Mouse (Mus musculus) limb, embryonic 11.5 days (tissue): ENCODE results near the gene Hic1. TPM values are rescaled to one million over a fixed set of nuclear protein-coding genes. Genes with fewer than 3 reads are reported as not detected.

ENCODE experiments used
- ATAC-seq: fragments of 200-750 bp; cut with Nextera tagmentation; 2 replicates; pipeline ENCODE4 v1.8.0; 2017; ENCODE audit warnings: low read depth; ENCODE audit not compliant: insufficient number of reproducible peaks, low FRiP score, low TSS enrichment
- DNase-seq: peaks from one replicate; pipeline ENCODE4 v3.0.0-alpha.2; 2015; ENCODE audit warnings: low spot score
- H3K27ac ChIP-seq: fragments of 300-500 bp; sonication (generic); replicated peaks from 2 replicates; pipeline ENCODE4 v1.5.1; 2014; ENCODE audit warnings: low read depth, mild to moderate bottlenecking, low read length
- H3K27me3 ChIP-seq: fragments of 300-500 bp; sonication (generic); 2 replicates; pipeline ENCODE4 v1.6.1; 2014; ENCODE audit warnings: mild to moderate bottlenecking, low read length, mixed read lengths; ENCODE audit not compliant: control insufficient read depth, insufficient read depth
- H3K36me3 ChIP-seq: fragments of 300-500 bp; sonication (generic); 2 replicates; pipeline ENCODE4 v1.6.1; 2014; ENCODE audit warnings: mild to moderate bottlenecking, low read length, moderate library complexity, mixed read lengths; ENCODE audit not compliant: control insufficient read depth, insufficient read depth
- H3K4me1 ChIP-seq: fragments of 300-500 bp; sonication (generic); 2 replicates; pipeline ENCODE4 v1.6.1; 2014; ENCODE audit warnings: low read length, mixed read lengths; ENCODE audit not compliant: control insufficient read depth, insufficient read depth
- H3K4me2 ChIP-seq: fragments of 300-500 bp; sonication (generic); 2 replicates; pipeline ENCODE4 v1.6.1; 2014; ENCODE audit warnings: low read depth, mild to moderate bottlenecking, moderate library complexity; ENCODE audit not compliant: severe bottlenecking
- H3K4me3 ChIP-seq: fragments of 300-500 bp; sonication (generic); 2 replicates; pipeline ENCODE4 v1.5.1; 2014; ENCODE audit warnings: low read depth, low read length
- H3K9ac ChIP-seq: fragments of 300-500 bp; sonication (generic); 2 replicates; pipeline ENCODE4 v1.6.1; 2014; ENCODE audit warnings: mild to moderate bottlenecking, low read length
- H3K9me3 ChIP-seq: fragments of 300-500 bp; sonication (generic); 2 replicates; pipeline ENCODE4 v1.6.1; 2016; ENCODE audit warnings: low read length; ENCODE audit not compliant: control insufficient read depth
- WGBS: fragments of 180-500 bp; shearing (Covaris S2); extraction: QIAGEN DNeasy Blood & Tissue Kit; methylation state at CpG from one replicate; pipeline ENCODE4 v1.1.7; 2014; 5-methylcytosine and 5-hydroxymethylcytosine counted together
- polyA plus RNA-seq: library from polyadenylated mRNA; unstranded; fragments of >200 nt; fragmentation: Nextera tagmentation; extraction: Ambion mirVana; gene quantifications from 2 replicates; pipeline ENCODE4 v1.2.1, GENCODE M21; 2014

The Hic1 gene
- polyA plus RNA-seq, 1 experiment from 2014 or later, result 4.5 TPM

GRCm38 (mm10) chr11:75209363-75209762 lies 40.0 kb upstream of the Hic1 start:
- ATAC-seq (no peak), DNase-seq (no peak)
- Histone ChIP-seq H3K27ac (no peak overlapping the region), H3K4me3 (no peak overlapping the region), H3K9me3 (no peaks in the 10 kb centered on the region), H3K4me1 (peaks cover 20% of the 10 kb centered on the region), H3K4me2 (no peak overlapping the region), H3K9ac (no peak overlapping the region), H3K27me3 (no peaks in the 10 kb centered on the region; the same call in 1 of the 2 replicates), H3K36me3 (no peaks in the 10 kb centered on the region)
- WGBS, result 69% methylated on average over 4 of the region's 4 CpGs

- H3K4me1 ChIP-seq, result peaks cover 6% of the 10 kb centered on the region; the same call in 1 of the 2 replicates
- H3K36me3 ChIP-seq, result no peaks in the 10 kb centered on the region
- ATAC-seq (no peak), DNase-seq (no peak)
- H3K4me2 ChIP-seq, result no peak overlapping the region
- no peak overlapping the region for H3K27ac ChIP-seq
- H3K9ac ChIP-seq, result no peak overlapping the region
- no peak overlapping the region for H3K4me3 ChIP-seq
- H3K27me3 ChIP-seq, result no peaks in the 10 kb centered on the region
- no peaks in the 10 kb centered on the region for H3K9me3 ChIP-seq
- 68% methylated on average over 4 of the region's 4 CpGs for WGBS
Observed at GRCm38 (mm10) chr11:75206347-75206746, 37.0 kb upstream of the Hic1 start.

DNA sequence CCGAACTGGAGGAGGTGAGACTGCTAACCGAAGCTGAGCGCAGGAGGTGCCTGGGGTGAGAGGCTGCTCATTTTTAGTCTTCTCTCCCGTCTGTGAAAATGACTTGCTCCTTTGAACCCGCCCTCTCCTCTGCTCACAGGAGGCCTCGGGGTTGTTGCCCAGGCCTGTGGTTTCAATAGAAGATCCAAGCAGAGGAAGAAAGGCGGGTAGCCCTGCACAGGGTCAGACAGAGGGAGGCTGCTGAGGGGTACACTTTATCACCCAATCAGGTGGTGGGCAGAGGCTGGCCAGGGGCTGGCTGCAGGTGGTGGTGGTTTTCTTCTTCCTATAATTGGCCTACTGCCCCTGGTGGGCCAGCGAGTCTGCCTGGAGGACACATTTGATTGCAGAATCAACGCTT lies 35.2 kb upstream of the Hic1 start:
- 42% methylated on average over 9 of the region's 9 CpGs for WGBS
- Histone ChIP-seq H3K27ac (no peak overlapping the region), H3K27me3 (no peaks in the 10 kb centered on the region), H3K9ac (peak overlapping the region; percentile 2; the same call in 1 of the 2 replicates), H3K9me3 (no peaks in the 10 kb centered on the region), H3K4me1 (peaks cover 6% of the 10 kb centered on the region; the same call in 1 of the 2 replicates), H3K4me3 (no peak overlapping the region), H3K36me3 (no peaks in the 10 kb centered on the region), H3K4me2 (no peak overlapping the region)
- ATAC-seq (no peak), DNase-seq (no peak)

DNA sequence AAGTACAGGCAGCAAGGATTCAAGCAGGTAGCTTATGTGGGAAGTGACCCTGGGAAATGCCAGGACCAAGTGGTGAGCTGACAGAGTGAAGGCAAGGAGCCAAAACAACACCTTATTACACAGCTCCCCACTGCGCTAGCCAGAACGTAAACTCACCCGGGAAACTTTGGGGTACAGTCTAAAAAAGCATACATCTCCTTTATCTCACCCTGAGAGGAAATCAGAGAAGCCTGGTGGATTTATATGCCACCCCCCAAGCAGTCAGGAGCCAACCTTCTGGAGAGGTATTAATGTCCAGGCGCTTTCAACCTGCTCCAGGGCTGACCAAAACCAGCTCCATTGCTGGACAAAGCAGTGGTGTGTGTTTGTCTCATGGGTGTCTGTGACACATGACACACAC lies 34.6 kb upstream of the Hic1 start:
- no peaks in the 10 kb centered on the region for H3K36me3 ChIP-seq
- no peak overlapping the region for H3K9ac ChIP-seq
- H3K27ac ChIP-seq, result no peak overlapping the region
- no peaks in the 10 kb centered on the region for H3K9me3 ChIP-seq
- H3K4me1 ChIP-seq, result peaks cover 6% of the 10 kb centered on the region; the same call in 1 of the 2 replicates
- no peaks in the 10 kb centered on the region for H3K27me3 ChIP-seq
- H3K4me2 ChIP-seq, result no peak overlapping the region
- DNase-seq, result no peak
- 89% methylated on average over 4 of the region's 4 CpGs for WGBS
- no peak for ATAC-seq
- no peak overlapping the region for H3K4me3 ChIP-seq

DNA sequence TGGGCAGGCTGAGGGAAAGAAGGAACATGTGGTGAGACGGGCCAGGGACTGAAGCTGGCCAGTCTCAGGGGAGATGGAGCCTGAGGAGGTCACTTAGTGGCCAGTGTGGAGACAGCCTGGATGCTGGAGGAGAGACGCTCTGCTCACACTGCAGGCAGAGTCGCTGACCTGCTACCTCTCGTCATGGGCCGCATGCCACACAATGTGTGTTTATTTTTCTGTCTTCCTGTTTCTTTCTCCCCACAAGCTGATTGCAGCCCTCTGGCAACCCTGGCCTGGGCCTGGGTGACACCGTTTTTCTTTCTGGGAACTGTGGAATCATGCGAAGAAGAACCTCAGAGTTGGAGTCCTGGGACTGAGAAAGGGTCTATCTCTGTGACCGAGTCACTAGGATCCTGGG lies 32.4 kb upstream of the Hic1 start:
- no peak for ATAC-seq
- 55% methylated on average over 8 of the region's 8 CpGs for WGBS
- Histone ChIP-seq H3K36me3 (no peaks in the 10 kb centered on the region), H3K4me3 (no peak overlapping the region), H3K27ac (no peak overlapping the region), H3K4me2 (no peak overlapping the region), H3K9ac (no peak overlapping the region), H3K4me1 (peaks cover 6% of the 10 kb centered on the region; the same call in 1 of the 2 replicates), H3K9me3 (no peaks in the 10 kb centered on the region), H3K27me3 (no peaks in the 10 kb centered on the region)
- DNase-seq, result no peak

DNA sequence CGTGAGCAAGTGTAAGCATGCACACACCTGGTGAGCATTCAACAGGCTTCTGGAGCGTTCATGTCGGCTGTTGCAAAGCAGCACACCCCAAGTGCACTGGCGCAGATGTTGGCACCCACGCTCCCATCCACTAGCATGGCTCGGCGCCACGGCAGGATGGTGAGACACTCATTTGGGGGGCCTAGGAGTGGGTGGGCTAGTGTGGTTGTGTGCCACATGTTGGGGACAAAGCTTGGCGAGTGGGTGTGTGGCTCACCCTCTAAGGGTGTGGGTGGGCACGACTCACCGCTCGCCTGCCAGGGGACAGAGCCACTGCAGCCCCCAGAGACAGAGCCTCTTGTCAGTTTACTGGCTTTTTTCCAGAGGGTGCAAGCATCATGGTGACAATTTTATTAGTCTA lies 31.6 kb upstream of the Hic1 start:
- ATAC-seq, result no peak
- Histone ChIP-seq H3K4me1 (peaks cover 6% of the 10 kb centered on the region; the same call in 1 of the 2 replicates), H3K36me3 (no peaks in the 10 kb centered on the region), H3K9ac (no peak overlapping the region), H3K4me3 (no peak overlapping the region), H3K9me3 (no peaks in the 10 kb centered on the region), H3K27me3 (peaks cover 5% of the 10 kb centered on the region; the same call in 1 of the 2 replicates), H3K27ac (no peak overlapping the region), H3K4me2 (no peak overlapping the region)
- WGBS, result 89% methylated on average over 12 of the region's 12 CpGs
- no peak for DNase-seq

DNA sequence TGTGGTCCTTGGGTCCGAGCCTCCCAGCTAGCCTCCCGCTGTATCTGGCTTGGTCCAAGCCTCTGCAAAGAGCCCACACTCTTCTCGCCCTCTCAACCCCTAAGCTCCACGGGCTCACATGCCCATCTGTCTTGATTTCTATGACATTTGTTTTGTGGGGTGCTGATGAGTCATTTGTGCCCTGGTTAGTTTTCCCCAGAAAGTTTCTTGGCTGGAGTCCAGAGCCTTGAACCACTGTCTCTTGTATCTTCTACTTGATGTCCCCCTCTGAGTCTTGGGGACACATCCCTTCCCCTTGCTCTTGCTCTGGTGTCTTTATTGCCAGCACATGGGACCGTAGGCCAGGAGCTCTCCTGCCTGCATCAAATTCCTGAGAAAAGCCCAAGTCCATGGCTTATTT lies 30.6 kb upstream of the Hic1 start:
- Histone ChIP-seq H3K9me3 (no peaks in the 10 kb centered on the region), H3K9ac (no peak overlapping the region), H3K36me3 (no peaks in the 10 kb centered on the region), H3K27me3 (peaks cover 12% of the 10 kb centered on the region; the same call in 1 of the 2 replicates), H3K27ac (no peak overlapping the region), H3K4me1 (peaks cover 5% of the 10 kb centered on the region; the same call in 1 of the 2 replicates), H3K4me3 (no peak overlapping the region), H3K4me2 (no peak overlapping the region)
- ATAC-seq (no peak), DNase-seq (no peak)
- 78% methylated on average over 5 of the region's 5 CpGs for WGBS

DNA sequence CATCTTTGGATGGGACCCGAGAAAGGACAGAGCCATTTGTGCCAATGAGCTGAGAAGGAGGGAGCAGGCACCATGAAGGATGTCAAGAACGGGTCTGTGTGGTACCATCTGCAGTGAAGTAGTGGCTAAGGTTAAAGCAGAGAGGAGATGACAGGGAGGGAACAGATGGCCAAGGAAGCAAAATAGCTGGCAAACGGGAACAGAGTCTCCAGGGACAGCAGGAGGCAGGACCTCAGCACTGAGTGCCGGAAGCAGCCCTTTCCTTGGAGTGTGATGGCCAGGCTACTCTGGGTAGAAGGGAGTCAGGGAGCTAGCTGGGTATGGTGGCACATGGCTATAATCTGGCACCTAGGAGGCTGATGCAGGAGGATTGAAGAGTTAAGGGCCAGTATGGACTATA lies 29.5 kb upstream of the Hic1 start:
- Histone ChIP-seq H3K4me2 (no peak overlapping the region), H3K4me1 (peaks cover 11% of the 10 kb centered on the region), H3K9me3 (no peaks in the 10 kb centered on the region), H3K4me3 (no peak overlapping the region), H3K9ac (no peak overlapping the region), H3K27ac (no peak overlapping the region), H3K36me3 (no peaks in the 10 kb centered on the region), H3K27me3 (peaks cover 23% of the 10 kb centered on the region)
- ATAC-seq, result no peak
- DNase-seq, result no peak
- WGBS, result 65% methylated on average over 4 of the region's 4 CpGs

GRCm38 (mm10) chr11:75197956-75198355 lies 28.6 kb upstream of the Hic1 start:
- WGBS, result 39% methylated on average over 7 of the region's 7 CpGs
- no peak overlapping the region for H3K4me2 ChIP-seq
- H3K36me3 ChIP-seq, result no peaks in the 10 kb centered on the region
- DNase-seq, result no peak
- H3K9ac ChIP-seq, result no peak overlapping the region
- no peaks in the 10 kb centered on the region for H3K9me3 ChIP-seq
- H3K27ac ChIP-seq, result no peak overlapping the region
- H3K4me1 ChIP-seq, result peaks cover 18% of the 10 kb centered on the region
- peaks cover 32% of the 10 kb centered on the region for H3K27me3 ChIP-seq
- no peak for ATAC-seq
- H3K4me3 ChIP-seq, result no peak overlapping the region
